Mouse (Mus musculus) liver, embryonic 14.5 days (tissue): ENCODE results near the gene Adrb1. TPM values are rescaled to one million over a fixed set of nuclear protein-coding genes. Genes with fewer than 3 reads are reported as not detected.

Experiments
- ATAC-seq: fragments of 200-750 bp; cut with Nextera tagmentation; 2 replicates; pipeline ENCODE4 v1.8.0; 2017; ENCODE audit warnings: moderate number of reproducible peaks, mild to moderate bottlenecking, moderate library complexity; ENCODE audit not compliant: insufficient read depth
- DNase-seq, 3 experiments: peaks; one replicate each; pipeline ENCODE4 v3.0.0-alpha.2; 2012 to 2013; ENCODE audit warnings: low read depth in 3 of 3, low spot score in 3 of 3
- H3K27ac ChIP-seq: fragments of 300-500 bp; sonication (generic); 2 replicates; pipeline ENCODE4 v1.5.1; 2014; ENCODE audit warnings: moderate library complexity, mild to moderate bottlenecking, control low read depth, inconsistent platforms
- H3K27me3 ChIP-seq: fragments of 300-500 bp; sonication (generic); 2 replicates; pipeline ENCODE4 v1.6.1; 2014; ENCODE audit warnings: mild to moderate bottlenecking, low read length, moderate library complexity; ENCODE audit not compliant: control insufficient read depth, insufficient read depth
- H3K36me3 ChIP-seq: fragments of 300-500 bp; sonication (generic); replicated peaks from 2 replicates; pipeline ENCODE4 v1.6.1; 2014; ENCODE audit warnings: low read depth; ENCODE audit not compliant: control insufficient read depth, insufficient read depth
- H3K4me1 ChIP-seq, 2 experiments: fragments of 200-500 bp in 1 of 2; fragments of 300-500 bp in 1 of 2; sonication (generic) in 1 of 2; replicated peaks; 2 replicates each; pipeline ENCODE4 v1.6.1; 2012 to 2014; ENCODE audit warnings: antibody characterized with exemption in 1 of 2, inconsistent platforms in 1 of 2, low read length in 1 of 2; ENCODE audit not compliant: control insufficient read depth in 2 of 2, insufficient read depth in 2 of 2
- H3K4me2 ChIP-seq: fragments of 300-500 bp; sonication (generic); 2 replicates; pipeline ENCODE4 v1.6.1; 2014; ENCODE audit warnings: low read depth, mild to moderate bottlenecking, control low read depth, moderate library complexity
- H3K4me3 ChIP-seq, 2 experiments: fragments of 200-500 bp in 1 of 2; fragments of 300-500 bp in 1 of 2; sonication (generic) in 1 of 2; 2 replicates each; pipeline ENCODE4 v1.5.1; 2012 to 2014; ENCODE audit warnings: low read depth in 2 of 2, low read length in 2 of 2, mild to moderate bottlenecking in 2 of 2, control low read depth in 1 of 2, inconsistent platforms in 1 of 2, moderate library complexity in 1 of 2; ENCODE audit not compliant: insufficient read depth in 1 of 2
- H3K9ac ChIP-seq: fragments of 300-500 bp; sonication (generic); replicated peaks from 2 replicates; pipeline ENCODE4 v1.6.1; 2014; ENCODE audit warnings: mild to moderate bottlenecking, control low read depth, moderate library complexity
- H3K9me3 ChIP-seq: fragments of 300-500 bp; sonication (generic); 2 replicates; pipeline ENCODE4 v1.6.1; 2016; ENCODE audit warnings: low read length, mixed read lengths; ENCODE audit not compliant: control insufficient read depth
- CTCF ChIP-seq: IDR thresholded peaks from 2 replicates; pipeline ENCODE4 v1.5.1; 2016; ENCODE audit warnings: antibody characterized with exemption, low read depth, control low read depth
- EP300 ChIP-seq: IDR thresholded peaks from 2 replicates; pipeline ENCODE4 v1.6.1; 2016; ENCODE audit warnings: antibody characterized with exemption, low read depth
- WGBS: fragments of 180-500 bp; shearing (Covaris S2); extraction: QIAGEN DNeasy Blood & Tissue Kit; methylation state at CpG from one replicate; pipeline ENCODE4 v1.1.7; 2014; ENCODE audit not compliant: insufficient replicate concordance; 5-methylcytosine and 5-hydroxymethylcytosine counted together
- polyA plus RNA-seq, 2 experiments: library from polyadenylated mRNA; depleted of rRNA in 1 of 2; stranded (reverse) in 1 of 2; unstranded in 1 of 2; fragments of >200 nt; fragmentation: Nextera tagmentation in 1 of 2; extraction: Ambion mirVana in 1 of 2; gene quantifications; 2 replicates each; pipeline versions ENCODE4 v1.2.1 to v1.2.3; 2012 to 2014

The Adrb1 gene
- polyA plus RNA-seq, 2 experiments: 0.20 to 0.30 TPM

DNA sequence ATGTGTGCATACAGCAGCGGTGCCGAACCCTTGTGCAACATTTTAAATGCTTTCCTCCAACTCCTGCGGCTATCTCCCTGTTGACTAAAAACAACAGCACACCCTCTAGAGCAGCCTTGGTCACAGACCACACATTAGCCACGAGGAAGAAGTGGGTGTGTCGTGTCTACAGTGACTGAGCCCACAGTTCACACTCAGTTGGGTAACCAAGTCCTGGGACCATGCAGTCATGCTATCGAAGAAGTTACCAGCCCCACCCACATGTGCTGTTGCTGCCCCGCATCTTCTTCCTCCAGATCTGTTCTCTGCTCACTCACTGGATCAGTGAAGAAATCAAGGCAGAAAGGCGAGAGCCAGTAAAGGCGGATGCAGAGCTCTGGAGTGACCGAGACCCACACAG is 34.4 kb downstream of the Adrb1 start:
- H3K4me3 ChIP-seq: no peak overlapping the region
- DNase-seq (no peak), ATAC-seq (no peak)
- H3K36me3 ChIP-seq: no peaks in the 10 kb centered on the region
- no peaks in the 10 kb centered on the region for H3K27me3 ChIP-seq
- no peaks in the 10 kb centered on the region for H3K4me1 ChIP-seq
- H3K9ac ChIP-seq: no peak overlapping the region
- no peak for TF ChIP-seq EP300
- H3K27ac ChIP-seq: no peak overlapping the region
- no peaks in the 10 kb centered on the region for H3K9me3 ChIP-seq
- H3K4me2 ChIP-seq: no peak overlapping the region
- 57% methylated on average over 10 of the region's 10 CpGs for WGBS

GRCm38 (mm10) chr19:56758311-56758710 is 36.3 kb downstream of the Adrb1 start:
- no peaks in the 10 kb centered on the region for H3K4me1 ChIP-seq
- no peak for DNase-seq
- H3K9ac ChIP-seq: no peak overlapping the region
- H3K27me3 ChIP-seq: no peaks in the 10 kb centered on the region
- no peak for ATAC-seq
- no peak overlapping the region for H3K4me2 ChIP-seq
- H3K27ac ChIP-seq: no peak overlapping the region
- WGBS: 60% methylated on average over 2 of the region's 2 CpGs
- H3K36me3 ChIP-seq: no peaks in the 10 kb centered on the region
- H3K9me3 ChIP-seq: no peaks in the 10 kb centered on the region
- TF ChIP-seq CTCF (no peak), EP300 (no peak)
- no peak overlapping the region for H3K4me3 ChIP-seq

GRCm38 (mm10) chr19:56759740-56760139 is 37.7 kb downstream of the Adrb1 start:
- TF ChIP-seq CTCF (no peak), EP300 (no peak)
- no peak for DNase-seq
- Histone ChIP-seq H3K4me2 (no peak overlapping the region), H3K4me1 (no peaks in the 10 kb centered on the region), H3K4me3 (no peak overlapping the region), H3K27ac (no peak overlapping the region), H3K9me3 (no peaks in the 10 kb centered on the region), H3K27me3 (no peaks in the 10 kb centered on the region), H3K36me3 (no peaks in the 10 kb centered on the region), H3K9ac (no peak overlapping the region)
- no peak for ATAC-seq
- WGBS: 68% methylated on average over 4 of the region's 4 CpGs

GRCm38 (mm10) chr19:56760306-56760940 is 38.4 kb downstream of the Adrb1 start:
- Histone ChIP-seq H3K27ac (no peak overlapping the region), H3K9me3 (no peaks in the 10 kb centered on the region), H3K36me3 (no peaks in the 10 kb centered on the region), H3K4me1 (no peaks in the 10 kb centered on the region), H3K4me3 (no peak overlapping the region), H3K9ac (no peak overlapping the region), H3K27me3 (no peaks in the 10 kb centered on the region), H3K4me2 (no peak overlapping the region)
- WGBS: 57% methylated on average over 8 of the region's 8 CpGs
- TF ChIP-seq EP300 (no peak), CTCF (no peak)
- ATAC-seq (no peak), DNase-seq (no peak)

DNA sequence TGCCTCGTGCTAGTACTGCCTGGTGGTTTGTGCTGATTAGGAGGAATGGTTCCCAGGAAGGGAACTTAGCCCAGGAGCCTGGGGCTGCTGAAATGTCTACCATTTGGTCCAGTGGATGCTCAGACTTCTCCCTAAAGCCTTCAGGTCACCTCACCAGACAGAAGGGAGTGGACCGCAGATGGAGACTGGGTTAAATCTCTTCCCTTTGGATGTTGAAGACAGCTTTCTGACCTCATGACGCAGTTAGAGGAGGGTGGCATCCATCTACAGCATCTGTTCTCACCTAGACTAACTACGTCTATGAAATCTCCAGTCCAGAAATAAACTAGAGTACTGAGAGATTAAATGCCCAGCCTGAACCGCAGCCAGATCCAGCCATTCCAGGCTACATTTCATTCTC is 39.1 kb downstream of the Adrb1 start:
- Histone ChIP-seq H3K9ac (no peak overlapping the region), H3K9me3 (no peaks in the 10 kb centered on the region), H3K36me3 (no peaks in the 10 kb centered on the region), H3K27ac (no peak overlapping the region), H3K4me1 (no peaks in the 10 kb centered on the region), H3K4me3 (no peak overlapping the region), H3K4me2 (no peak overlapping the region), H3K27me3 (no peaks in the 10 kb centered on the region)
- 60% methylated on average over 5 of the region's 5 CpGs for WGBS
- no peak for ATAC-seq
- DNase-seq: no peak
- no peak for TF ChIP-seq EP300
- no peak for TF ChIP-seq CTCF
